In genomic region chr3:67493132-67493531, GRCm38 (mm10) we compare ENCODE assay signal across 16 mouse cellular contexts. TPM values are rescaled to one million over a fixed set of nuclear protein-coding genes. Genes with fewer than 3 reads are reported as not detected.
DNase-seq lines count a peak whose midpoint lies in the region; ATAC-seq and TF ChIP-seq lines count a peak whose summit lies in the region.
"Had no signal": no experiment of that assay in that cellular context is flagged by ENCODE, and none has a peak within 500 bp of the region (broad histone marks: within the 10 kb centered on the region; RNA-seq: fewer than 3 reads in every experiment).

No protein-coding gene starts in this region.

- no peak overlapping the region for H3K27ac ChIP-seq in forebrain, postnatal 0 days (ENCODE audit: low read depth, low read length)
- H3K27ac ChIP-seq in forebrain, embryonic 13.5 days, result no peak overlapping the region
- H3K27ac ChIP-seq in layer of hippocampus, adult 2 months, result peak overlapping the region; percentile 52; the same call in 1 of the 2 replicates
- no peak overlapping the region for H3K27ac ChIP-seq in stomach, postnatal 0 days (replicated peaks)
- H3K27ac ChIP-seq: embryonic facial prominence, embryonic 10.5 days; hindbrain, embryonic 10.5 days; hindbrain, embryonic 15.5 days had no signal

- no peak overlapping the region for H3K9ac ChIP-seq in forebrain, postnatal 0 days
- H3K9ac ChIP-seq in forebrain, embryonic 13.5 days, result no peak overlapping the region
- no peak overlapping the region for H3K9ac ChIP-seq in stomach, postnatal 0 days (ENCODE audit: low read length)
- H3K9ac ChIP-seq: heart, embryonic 12.5 days; hindbrain, embryonic 15.5 days had no signal

- DNase-seq in forebrain, postnatal 0 days, result no peak
- DNase-seq in layer of hippocampus, adult 2 months (ENCODE audit: low spot score in 2 of 2), result peak; percentile 15 to 52
- no peak for DNase-seq in layer of hippocampus, adult 11-12 months (ENCODE audit: low spot score)
- DNase-seq in layer of hippocampus, adult 9-11 months, result peak; percentile 34
- no peak for DNase-seq in stomach, postnatal 0 days (ENCODE audit: low spot score)
- no peak for DNase-seq in gastrocnemius, postnatal 36 days
- DNase-seq: adrenal gland, postnatal 10 days; gastrocnemius, postnatal 14 days had no signal

- H3K9me3 ChIP-seq in forebrain, postnatal 0 days (ENCODE audit: low read length), result no peaks in the 10 kb centered on the region
- H3K9me3 ChIP-seq in forebrain, embryonic 13.5 days (replicated peaks), result no peaks in the 10 kb centered on the region
- no peaks in the 10 kb centered on the region for H3K9me3 ChIP-seq in stomach, postnatal 0 days (ENCODE audit: control insufficient read depth, low read length)
- H3K9me3 ChIP-seq: embryonic facial prominence, embryonic 10.5 days; heart, embryonic 12.5 days; hindbrain, embryonic 10.5 days; hindbrain, embryonic 15.5 days had no signal

- no peaks in the 10 kb centered on the region for H3K36me3 ChIP-seq in forebrain, postnatal 0 days (ENCODE audit: insufficient read depth)
- no peaks in the 10 kb centered on the region for H3K36me3 ChIP-seq in forebrain, embryonic 13.5 days (ENCODE audit: poor library complexity, severe bottlenecking)
- H3K36me3 ChIP-seq in stomach, postnatal 0 days (ENCODE audit: control insufficient read depth, insufficient read depth, low read length), result no peaks in the 10 kb centered on the region
- H3K36me3 ChIP-seq: embryonic facial prominence, embryonic 10.5 days; heart, embryonic 12.5 days; hindbrain, embryonic 10.5 days; hindbrain, embryonic 15.5 days had no signal

- H3K4me3 ChIP-seq in forebrain, postnatal 0 days (ENCODE audit: low read depth, low read length), result no peak overlapping the region
- H3K4me3 ChIP-seq in forebrain, embryonic 13.5 days, result no peak overlapping the region
- no peak overlapping the region for H3K4me3 ChIP-seq in layer of hippocampus, adult 2 months
- H3K4me3 ChIP-seq in stomach, postnatal 0 days (ENCODE audit: low read depth, low read length), result no peak overlapping the region
- H3K4me3 ChIP-seq: embryonic facial prominence, embryonic 10.5 days; heart, embryonic 12.5 days; hindbrain, embryonic 10.5 days; hindbrain, embryonic 15.5 days had no signal

- intact Hi-C loops in gastrocnemius, postnatal 36 days (cut with DNase I), result no loop called here

- WGBS in forebrain, postnatal 0 days, result 83% methylated on average over 8 of the region's 8 CpGs
- 93% methylated on average over 8 of the region's 8 CpGs for WGBS in forebrain, embryonic 13.5 days
- 83% methylated on average over 8 of the region's 8 CpGs for WGBS in stomach, postnatal 0 days

- H3K4me1 ChIP-seq in forebrain, postnatal 0 days (ENCODE audit: insufficient read depth), result no peaks in the 10 kb centered on the region
- H3K4me1 ChIP-seq in forebrain, embryonic 13.5 days, result no peaks in the 10 kb centered on the region
- H3K4me1 ChIP-seq in stomach, postnatal 0 days (replicated peaks; ENCODE audit: control insufficient read depth, insufficient read depth), result no peaks in the 10 kb centered on the region
- H3K4me1 ChIP-seq: heart, embryonic 12.5 days; hindbrain, embryonic 10.5 days; hindbrain, embryonic 15.5 days had no signal

- no peaks in the 10 kb centered on the region for H3K27me3 ChIP-seq in forebrain, postnatal 0 days (ENCODE audit: insufficient read depth, low read length)
- H3K27me3 ChIP-seq in forebrain, embryonic 13.5 days, result no peaks in the 10 kb centered on the region
- no peaks in the 10 kb centered on the region for H3K27me3 ChIP-seq in stomach, postnatal 0 days (ENCODE audit: control insufficient read depth, insufficient read depth, low read length)
- H3K27me3 ChIP-seq: heart, embryonic 12.5 days; hindbrain, embryonic 15.5 days had no signal

- peak; percentile 50 for ATAC-seq in forebrain, postnatal 0 days
- no peak for ATAC-seq in forebrain, embryonic 13.5 days
- no peak for ATAC-seq in stomach, postnatal 0 days (ENCODE audit: low FRiP score, low TSS enrichment)
- ATAC-seq: forebrain, embryonic 14.5 days had no signal

- H3K4me2 ChIP-seq in forebrain, postnatal 0 days (ENCODE audit: low read depth), result no peak overlapping the region
- no peak overlapping the region for H3K4me2 ChIP-seq in forebrain, embryonic 13.5 days
- H3K4me2 ChIP-seq in stomach, postnatal 0 days (replicated peaks; ENCODE audit: low read depth), result no peak overlapping the region
- H3K4me2 ChIP-seq: heart, embryonic 12.5 days; hindbrain, embryonic 15.5 days had no signal

- no peak for TF ChIP-seq EP300 in stomach, postnatal 0 days (optimal IDR thresholded peaks at IDR 0.05)

- TF ChIP-seq CTCF in forebrain, postnatal 0 days (IDR thresholded peaks at IDR 0.05; ENCODE audit: low read depth), result no peak
- no peak for TF ChIP-seq CTCF in layer of hippocampus, adult 2 months (conservative IDR thresholded peaks at IDR 0.05)
- no peak for TF ChIP-seq CTCF in stomach, postnatal 0 days (IDR thresholded peaks at IDR 0.05; ENCODE audit: low read depth)

RNA-seq across cellular contexts. Expression of gene Rarres1, which starts 22.2 kb away (rescaled TPM):
- 0.69 and 2.6 TPM in 2 replicates for total RNA-seq in forebrain, postnatal 0 days (2014; rRNA removed)
- polyA plus RNA-seq in forebrain, postnatal 0 days (2015; fragmentation: Nextera tagmentation; extraction: Ambion mirVana), result 2.0 and 2.4 TPM in 2 replicates
- 0.53 and 0.74 TPM in 2 replicates for polyA plus RNA-seq in forebrain, embryonic 13.5 days (2015; fragmentation: Nextera tagmentation; extraction: Ambion mirVana)
- total RNA-seq in layer of hippocampus, adult 2 months (2021), result 1 to 10 TPM; 1.5 to 1.8 TPM
- polyA plus RNA-seq in stomach, postnatal 0 days (2015; fragmentation: Nextera tagmentation; extraction: Ambion mirVana), result 3.1 and 3.9 TPM in 2 replicates
- under 1 TPM; 0.64 to 0.81 TPM for total RNA-seq in gastrocnemius, postnatal 36 days (2021)
- total RNA-seq: MEL had no signal
- polyA plus RNA-seq: C2C12 had no signal

RNA-seq across cellular contexts. Expression of gene Lxn, which starts 29.4 kb away (rescaled TPM):
- 46.0 and 47.5 TPM in 2 replicates for total RNA-seq in forebrain, postnatal 0 days (2014; rRNA removed)
- 109 and 130 TPM in 2 replicates for polyA plus RNA-seq in forebrain, postnatal 0 days (2015; fragmentation: Nextera tagmentation; extraction: Ambion mirVana)
- polyA plus RNA-seq in forebrain, embryonic 13.5 days (2015; fragmentation: Nextera tagmentation; extraction: Ambion mirVana), result 54.2 and 60.0 TPM in 2 replicates
- total RNA-seq in layer of hippocampus, adult 2 months (2021), result 10 to 100 TPM; 40.1 to 45.3 TPM
- 65.7 and 71.8 TPM in 2 replicates for polyA plus RNA-seq in stomach, postnatal 0 days (2015; fragmentation: Nextera tagmentation; extraction: Ambion mirVana)
- 1 to 10 TPM; 1.7 to 1.8 TPM for total RNA-seq in gastrocnemius, postnatal 36 days (2021)
- total RNA-seq: MEL had no signal

Comparison
In these comparisons a context has a peak if more than half of its experiments do, and no peak if none do; other contexts are left out.
1. DNase-seq: peak in layer of hippocampus, adult 2 months (2 of 2) and layer of hippocampus, adult 9-11 months (single experiment); none in forebrain, postnatal 0 days (single experiment), layer of hippocampus, adult 11-12 months (single experiment), stomach, postnatal 0 days (single experiment) and gastrocnemius, postnatal 36 days (0 of 2).
2. RNA of gene Lxn, which starts 29.4 kb away (total RNA-seq): 46.0 to 47.5 TPM in forebrain, postnatal 0 days and 40.1 to 45.3 TPM in layer of hippocampus, adult 2 months; 1.7 to 1.8 TPM in gastrocnemius, postnatal 36 days; every median in the first group is over 10 times any median in the second.